Mouse (Mus musculus): ENCODE data around the gene Ephx1. TPM values are rescaled to one million over a fixed set of nuclear protein-coding genes. Genes with fewer than 3 reads are reported as not detected.
A peak's percentile ranks its signal among the peaks of the same experiment; 100 is the strongest.

Ephx1 gene
- total RNA-seq, 4 experiments from 2014 or later, result 35.3 to 51.3 (median 47.1) TPM

DNA sequence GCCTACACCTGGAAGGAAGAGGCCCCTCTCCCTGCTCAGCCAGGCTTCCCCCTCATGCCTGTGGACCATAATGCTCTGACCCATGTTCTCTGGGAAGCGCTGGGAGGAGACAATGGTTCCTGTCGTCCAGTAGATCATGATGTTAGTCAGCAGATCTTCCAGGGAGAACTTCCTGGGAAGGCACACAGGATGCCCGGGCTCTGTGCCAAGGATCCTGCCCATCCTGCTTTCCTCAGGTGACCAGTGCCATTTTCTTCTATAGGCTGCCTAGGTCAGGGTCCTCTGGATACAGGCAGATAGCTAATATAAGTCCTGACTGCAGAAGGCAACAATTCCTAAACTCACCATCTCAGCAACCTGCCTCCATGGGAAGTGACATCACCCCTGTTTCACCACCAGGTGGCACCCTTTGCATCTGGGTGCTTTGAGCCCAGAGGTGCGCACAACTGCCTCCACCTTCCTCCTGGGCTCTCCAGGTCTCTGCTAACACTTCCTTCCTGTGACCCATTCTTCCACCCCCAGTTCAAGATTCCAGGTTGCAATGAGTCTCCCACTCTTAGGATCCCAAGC lies 44.5 kb downstream of the Ephx1 start:
- DNase-seq (ENCODE audit: low spot score), result no peak

- peak; percentile 57 for DNase-seq (ENCODE audit: low spot score)
These were observed 46.5 kb downstream of the Ephx1 start for GRCm38 (mm10) chr1:180974126-180974746.

DNA sequence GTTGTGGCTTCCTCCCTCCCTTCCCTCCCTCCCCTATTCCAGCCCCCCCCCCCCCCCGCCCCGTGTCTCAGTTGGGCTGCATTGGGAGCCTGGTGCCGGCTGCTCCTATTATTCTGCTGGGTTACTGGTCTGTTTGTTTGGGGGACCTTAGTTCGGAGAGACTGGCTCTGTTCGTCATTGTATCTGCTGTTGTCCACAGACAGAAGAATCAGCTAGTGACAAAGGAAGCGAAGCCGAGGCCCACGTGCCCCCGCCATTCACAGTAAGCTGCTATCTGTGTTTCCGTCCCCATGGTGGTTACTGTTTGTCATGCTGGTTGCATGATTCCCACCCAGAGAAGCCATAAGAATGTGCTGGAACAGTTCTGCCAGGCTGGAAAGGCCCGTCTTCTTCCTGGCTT lies 47.8 kb downstream of the Ephx1 start:
- no peak for DNase-seq (ENCODE audit: low spot score)

- DNase-seq (ENCODE audit: low spot score), result no peak
These were observed 53.4 kb downstream of the Ephx1 start for GRCm38 (mm10) chr1:180967261-180967660.

GRCm38 (mm10) chr1:180966542-180966941 lies 54.2 kb downstream of the Ephx1 start:
- DNase-seq (ENCODE audit: low spot score), result peak; percentile 69

GRCm38 (mm10) chr1:180965786-180966185 lies 54.9 kb downstream of the Ephx1 start:
- DNase-seq (ENCODE audit: low spot score), result no peak

DNA sequence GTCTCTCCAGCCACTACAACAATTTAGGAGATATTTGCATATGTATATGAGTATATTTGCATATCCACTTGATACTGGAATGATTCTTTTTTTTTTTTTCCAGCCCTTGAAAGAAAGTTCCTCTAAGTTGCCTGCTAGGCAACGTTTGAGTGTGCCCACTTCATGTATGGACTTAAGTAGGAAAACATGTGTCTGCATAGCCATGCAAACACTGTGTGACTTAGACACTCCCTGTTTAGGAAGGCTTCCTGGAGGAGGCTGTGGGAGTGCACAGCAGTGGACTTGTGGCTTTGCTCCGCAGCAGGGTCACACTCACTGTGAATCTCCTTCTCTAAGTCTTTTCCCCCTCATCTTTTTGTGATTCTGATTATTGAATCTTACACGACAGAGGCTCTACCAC lies 61.9 kb downstream of the Ephx1 start:
- DNase-seq (ENCODE audit: low spot score), result no peak

DNA sequence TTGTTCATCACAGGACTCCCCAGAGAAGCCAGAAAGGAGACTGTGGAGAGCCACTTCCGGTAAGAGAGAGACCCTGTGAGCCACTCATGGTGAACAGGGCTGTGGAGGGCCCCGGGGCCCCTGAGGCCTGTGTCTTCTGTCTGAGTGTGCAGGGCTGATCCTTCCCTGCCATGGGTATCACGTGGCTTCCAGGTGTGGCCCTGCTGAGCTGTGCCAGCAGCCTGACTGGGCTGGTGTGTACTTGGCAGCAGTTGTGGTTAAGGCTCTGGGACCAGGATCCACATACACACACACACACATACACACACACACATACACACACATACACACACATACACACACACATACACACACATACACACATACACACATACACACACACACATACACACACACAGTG lies 62.7 kb downstream of the Ephx1 start:
- DNase-seq (ENCODE audit: low spot score), result no peak

GRCm38 (mm10) chr1:180956973-180957381 lies 63.7 kb downstream of the Ephx1 start:
- DNase-seq (ENCODE audit: low spot score), result peak; percentile 52

DNA sequence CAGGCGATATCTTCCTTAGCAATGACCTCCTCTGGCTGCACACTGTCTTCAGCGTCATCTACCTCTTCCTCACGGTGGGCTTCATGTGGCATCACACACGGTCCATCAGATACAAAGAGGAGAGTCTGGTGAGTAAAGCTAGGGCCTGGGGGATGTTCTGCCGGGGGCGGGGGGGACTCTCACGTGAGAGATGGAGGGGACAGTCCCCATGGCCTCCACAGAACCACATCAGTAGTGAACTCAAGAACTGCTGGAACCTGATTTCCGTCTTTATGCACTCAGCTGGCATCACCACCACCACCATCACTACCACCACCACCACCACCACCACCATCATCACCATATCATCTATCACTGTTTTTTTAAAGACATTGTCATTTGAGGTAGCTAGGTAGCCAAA lies 64.3 kb downstream of the Ephx1 start:
- DNase-seq (ENCODE audit: low spot score), result no peak

- no peak for DNase-seq (ENCODE audit: low spot score)
These were observed 67.9 kb downstream of the Ephx1 start for GRCm38 (mm10) chr1:180952808-180953207.

DNA sequence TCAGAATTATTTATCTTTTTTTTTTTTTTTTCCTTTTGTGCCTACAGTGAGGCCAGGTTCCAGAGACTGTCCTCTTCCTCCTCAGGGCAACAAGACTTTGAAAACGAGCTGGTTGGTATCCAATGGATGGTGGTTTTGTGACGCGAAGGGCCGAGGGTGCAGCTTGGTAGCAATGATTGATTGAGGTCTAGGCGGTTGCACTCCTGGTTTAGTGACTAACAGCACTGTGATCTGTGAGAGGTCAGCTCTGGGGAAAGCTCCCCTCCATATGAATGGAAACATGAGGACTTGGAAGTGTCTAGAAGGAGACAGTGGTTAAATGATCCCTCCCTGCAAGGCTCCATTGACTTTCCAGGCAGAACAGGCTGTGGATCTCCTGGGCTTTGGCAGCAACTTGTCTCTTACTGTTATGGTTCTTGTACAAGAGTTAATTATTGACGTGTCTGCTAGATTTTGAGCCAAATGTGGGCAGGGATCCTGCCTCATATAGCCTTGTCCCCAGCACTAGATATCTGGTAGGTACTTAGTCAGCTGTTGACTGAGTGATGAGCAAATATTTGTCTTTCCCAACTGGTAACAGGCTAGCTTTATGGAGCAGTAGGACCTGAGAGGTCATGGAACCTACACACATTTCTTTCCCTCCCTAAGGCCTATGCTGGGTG lies 68.5 kb downstream of the Ephx1 start:
- DNase-seq (ENCODE audit: low spot score), result no peak

GRCm38 (mm10) chr1:180946448-180946847 lies 74.3 kb downstream of the Ephx1 start:
- DNase-seq (ENCODE audit: low spot score), result no peak

- DNase-seq (ENCODE audit: low spot score), result peak; percentile 52
These were observed 75.4 kb downstream of the Ephx1 start for GRCm38 (mm10) chr1:180945001-180945980.

DNA sequence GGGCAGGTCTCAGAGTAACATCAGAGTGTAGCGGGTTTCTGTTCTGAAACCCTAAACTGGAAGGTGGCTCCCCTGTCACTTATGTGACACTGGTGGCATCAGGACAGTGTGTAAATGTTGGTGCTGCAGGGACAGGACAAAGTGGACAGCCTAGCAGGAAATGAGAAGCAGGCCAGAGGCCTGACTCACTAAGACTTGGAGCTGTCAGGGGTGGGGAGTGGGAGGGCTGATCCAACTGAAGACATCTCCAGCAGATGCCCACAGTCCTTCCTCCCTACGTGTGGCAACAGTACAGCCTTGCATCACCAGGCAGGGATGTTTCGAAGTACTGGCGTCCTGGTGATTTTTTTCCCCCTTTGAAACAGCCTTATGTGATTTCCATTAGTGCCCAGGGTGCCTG lies 76.2 kb downstream of the Ephx1 start:
- no peak for DNase-seq (ENCODE audit: low spot score)

- DNase-seq (ENCODE audit: low spot score), result no peak
These were observed 76.8 kb downstream of the Ephx1 start for GRCm38 (mm10) chr1:180943896-180944295.

- DNase-seq (ENCODE audit: low spot score), result no peak
These were observed 77.6 kb downstream of the Ephx1 start for GRCm38 (mm10) chr1:180943032-180943644.

DNA sequence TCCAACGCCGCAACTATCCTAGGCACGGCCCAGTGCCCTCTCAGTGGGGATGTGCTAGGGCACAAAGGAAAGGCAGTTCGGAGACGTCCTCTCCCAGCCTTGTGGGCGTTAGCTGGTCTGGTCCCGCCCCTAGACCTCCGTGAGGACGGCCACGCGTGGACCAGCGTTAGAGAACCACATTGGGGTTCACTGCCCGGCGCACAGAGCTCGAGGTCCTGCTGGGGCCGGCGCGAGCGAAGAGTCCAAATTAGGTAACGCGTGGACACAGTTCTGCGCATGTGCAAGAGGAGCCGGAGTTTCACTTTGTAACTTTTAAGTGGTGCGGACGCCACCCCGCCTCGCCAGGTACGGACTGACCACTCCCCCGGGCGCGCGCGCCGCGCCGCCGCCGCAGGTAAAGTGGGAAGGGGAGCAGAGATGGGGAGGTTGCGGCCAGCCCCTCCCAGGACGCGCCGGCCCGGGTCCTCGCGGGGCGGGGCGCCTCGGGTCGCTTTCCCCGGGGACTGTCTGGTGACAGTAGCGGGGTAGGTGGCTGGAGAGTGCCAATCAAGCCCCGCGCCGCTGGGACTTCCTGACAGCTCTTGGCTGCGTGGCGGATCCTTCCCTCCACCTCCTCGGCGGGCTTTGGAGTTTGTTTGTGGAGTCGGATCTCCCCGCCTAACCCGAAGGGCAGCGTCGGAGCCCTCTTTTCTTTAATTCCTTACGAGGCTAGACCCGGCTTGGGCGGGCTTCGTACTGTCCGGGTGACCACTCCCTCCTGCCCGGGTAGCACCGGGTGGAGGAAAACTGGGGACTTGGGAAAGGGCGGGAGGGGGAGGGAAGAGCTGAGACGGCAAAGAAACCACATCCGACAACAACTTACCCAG lies 78.3 kb downstream of the Ephx1 start, which contains the start of gene Tmem63a:
Gene Tmem63a, plus strand, starts transcription at position 179 of the 866 bp plus-strand sequence.
- peak; percentile 80 for DNase-seq (ENCODE audit: low spot score)

- DNase-seq (ENCODE audit: low spot score), result no peak
These were observed 79.0 kb downstream of the Ephx1 start for GRCm38 (mm10) chr1:180941726-180942125.

GRCm38 (mm10) chr1:180940776-180941460 lies 79.8 kb downstream of the Ephx1 start:
- no peak for DNase-seq (ENCODE audit: low spot score)

Measured in heart, adult 8-10 months (tissue).